Mouse (Mus musculus) myocyte (in vitro differentiated cells): ENCODE data around the gene Hes7.

Source experiments
- POLR2A ChIP-seq: IDR thresholded peaks from one replicate; pipeline ENCODE4 v1.6.1; 2011; ENCODE audit warnings: low read depth, mild to moderate bottlenecking, control low read depth, moderate library complexity; ENCODE audit not compliant: insufficient read length
- POLR2AphosphoS2 ChIP-seq: IDR thresholded peaks from one replicate; pipeline ENCODE4 v1.6.1; 2011; ENCODE audit warnings: low read depth, control low read depth; ENCODE audit not compliant: insufficient read length
- REST ChIP-seq: IDR thresholded peaks from one replicate; pipeline ENCODE4 v1.6.1; 2011; ENCODE audit warnings: mild to moderate bottlenecking, control low read depth, moderate library complexity; ENCODE audit not compliant: insufficient read depth, insufficient read length
- TCF12 ChIP-seq: IDR thresholded peaks from one replicate; pipeline ENCODE4 v1.6.1; 2011; ENCODE audit warnings: mild to moderate bottlenecking, control low read depth; ENCODE audit not compliant: poor library complexity, insufficient read depth, severe bottlenecking

- no peak for TF ChIP-seq REST
- no peak for TF ChIP-seq POLR2A
- no peak for TF ChIP-seq POLR2AphosphoS2
- TF ChIP-seq TCF12: no peak
Measured at GRCm38 (mm10) chr11:69103531-69104435, 16.4 kb upstream of the Hes7 start.
